In the genomic region with DNA sequence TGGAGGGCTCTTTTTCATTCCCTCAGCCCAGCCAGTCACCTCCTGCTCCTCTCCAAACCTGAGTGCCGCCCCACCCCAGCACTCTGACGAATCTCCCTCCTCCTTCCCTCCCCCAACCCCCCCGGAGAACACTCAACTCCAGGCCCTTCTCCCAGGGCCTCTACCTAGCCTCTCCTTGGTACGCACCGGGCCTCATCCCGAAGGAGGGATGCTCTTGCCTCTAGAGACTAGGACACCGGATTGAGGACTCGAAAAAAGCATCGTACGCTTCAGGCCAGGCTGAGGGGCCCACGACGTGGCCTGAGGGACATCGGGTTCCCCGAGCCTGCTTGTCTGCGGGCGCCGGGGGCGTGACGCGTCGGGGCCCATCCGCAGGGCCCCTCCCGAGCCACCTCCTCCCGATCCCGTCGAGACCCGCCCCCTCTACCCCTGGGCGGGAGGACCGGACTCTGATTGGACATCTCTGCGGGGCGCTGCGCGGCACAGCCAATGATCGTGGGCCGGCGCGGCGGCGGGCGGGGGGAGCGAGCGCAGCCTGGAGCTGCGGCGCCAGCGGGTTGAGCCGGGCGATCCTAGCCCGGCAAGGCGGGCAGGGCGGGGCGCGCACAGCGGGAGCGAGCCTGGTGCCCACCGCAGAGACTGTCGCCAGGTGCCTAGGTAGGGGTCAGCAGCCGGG, we compare ENCODE assay signal across 8 mouse cellular contexts. TPM values are rescaled to one million over a fixed set of nuclear protein-coding genes. Genes with fewer than 3 reads are reported as not detected.
DNase-seq lines count a peak whose midpoint lies in the region; ATAC-seq lines count a peak whose summit lies in the region.

A gene (plus strand): TSS at position 538 of the 676 bp plus-strand sequence.

- H3K9me3 ChIP-seq in erythroblast, embryonic 14.5 days (ENCODE audit: control insufficient read depth, low read length) = no peaks in the 10 kb centered on the region
- no peaks in the 10 kb centered on the region for H3K9me3 ChIP-seq in midbrain, embryonic 12.5 days

- peaks cover 55% of the 10 kb centered on the region for H3K27me3 ChIP-seq in erythroblast, embryonic 14.5 days (ENCODE audit: control insufficient read depth)
- peaks cover 53% of the 10 kb centered on the region for H3K27me3 ChIP-seq in midbrain, embryonic 12.5 days

- H3K4me3 ChIP-seq in erythroblast, embryonic 14.5 days (replicated peaks) = peak within 1 kb of the TSS; percentile 61
- H3K4me3 ChIP-seq in midbrain, embryonic 12.5 days = peak within 1 kb of the TSS; percentile 65

- ATAC-seq in erythroblast, adult 5-6 weeks (replicated peaks; ENCODE audit: low FRiP score, poor library complexity, severe bottlenecking) = no peak; the same call in 1 of the 2 replicates
- peak; percentile 96 for ATAC-seq in midbrain, embryonic 12.5 days (ENCODE audit: low FRiP score, low read depth)

- DNase-seq in embryo, embryonic 9.5 days (ENCODE audit: extremely low spot score) = peak; percentile 89
- peak; percentile 100 for DNase-seq in heart, adult 11 months
- DNase-seq in kidney, adult 11 months = peak; percentile 86
- peak; percentile 95 for DNase-seq in left cerebral cortex, postnatal 4 days
- peak; percentile 84 for DNase-seq in skeletal muscle tissue, adult 2 months (ENCODE audit: low read depth, low spot score)

- under 1% methylated on average over 56 of the region's 57 CpGs for WGBS in midbrain, embryonic 12.5 days

- H3K4me2 ChIP-seq in midbrain, embryonic 12.5 days (replicated peaks) = peak within 1 kb of the TSS; percentile 92

- H3K4me1 ChIP-seq in erythroblast, embryonic 14.5 days (ENCODE audit: control insufficient read depth) = peaks cover 18% of the 10 kb centered on the region
- 0 out of 2 replicates have a peak, but pooled peaks cover 3% of the 10 kb centered on the region for H3K4me1 ChIP-seq in midbrain, embryonic 12.5 days

- 0 out of 2 replicates have a peak within 1 kb of the TSS, but pooled peaks have one; percentile 21 for H3K27ac ChIP-seq in midbrain, embryonic 12.5 days (replicated peaks)

- peak within 1 kb of the TSS; percentile 71 for H3K9ac ChIP-seq in midbrain, embryonic 12.5 days (replicated peaks)

- intact Hi-C loops in left cerebral cortex, postnatal 4 days (cut with DNase I) = no loop called here

- H3K36me3 ChIP-seq in erythroblast, embryonic 14.5 days (ENCODE audit: control insufficient read depth) = no peaks in the 10 kb centered on the region
- H3K36me3 ChIP-seq in midbrain, embryonic 12.5 days = no peaks in the 10 kb centered on the region

RNA-seq across cellular contexts. Expression of the gene that starts here (rescaled TPM):
- 0.01 and 0.02 TPM in 2 replicates for polyA plus RNA-seq in erythroblast, embryonic 14.5 days (2012)
- total RNA-seq in erythroblast, adult 5-6 weeks (2015; ENCODE audit: low replicate concordance) = not detected in 2 replicates
- 0.77 TPM in 1 of 2 replicates, not detected in the other for total RNA-seq in erythroblast, adult 5-6 weeks (2017; ENCODE audit: low replicate concordance)
- 10 to 100 TPM; 28.7 to 30.5 TPM for total RNA-seq in left cerebral cortex, postnatal 4 days (2021)
- 10.2 and 11.6 TPM in 2 replicates for polyA plus RNA-seq in midbrain, embryonic 12.5 days (2016; fragmentation: Nextera tagmentation; extraction: Ambion mirVana)

Comparison
In these comparisons a context has a peak if more than half of its experiments do, and no peak if none do; other contexts are left out.
1. RNA of the gene that starts here (total RNA-seq): 28.7 to 30.5 TPM in left cerebral cortex, postnatal 4 days; 0.77 TPM in erythroblast, adult 5-6 weeks; every median in the first group is over 10 times any median in the second.
2. RNA of the gene that starts here (polyA plus RNA-seq): 10.2 to 11.6 TPM in midbrain, embryonic 12.5 days; 0.01 to 0.02 TPM in erythroblast, embryonic 14.5 days; every median in the first group is over 10 times any median in the second.
3. Peak in every context shown above with its lines, with median percentiles within 50 percentile points of each other: DNase-seq.